Mouse (Mus musculus) C2C12 (cell line): ENCODE data around the gene Cdc27.

ENCODE experiments used
- CEBPB ChIP-seq: IDR thresholded peaks from one replicate; pipeline ENCODE4 v1.6.1; 2011; ENCODE audit warnings: low read depth, mild to moderate bottlenecking, control low read depth, moderate library complexity
- CTCF ChIP-seq: IDR thresholded peaks from one replicate; pipeline ENCODE4 v1.5.1; 2011; ENCODE audit not compliant: control insufficient read depth, insufficient read depth, insufficient read length
- FOSL1 ChIP-seq: IDR thresholded peaks from one replicate; pipeline ENCODE4 v1.8.0; 2011; ENCODE audit warnings: mild to moderate bottlenecking, low read length; ENCODE audit not compliant: poor library complexity, insufficient read depth, severe bottlenecking
- MAX ChIP-seq: IDR thresholded peaks from one replicate; pipeline ENCODE4 v1.6.1; 2011; ENCODE audit warnings: mild to moderate bottlenecking, control low read depth
- MYOD1 ChIP-seq: IDR thresholded peaks from one replicate; pipeline ENCODE4 v1.6.1; 2011; ENCODE audit warnings: low read depth; ENCODE audit not compliant: control insufficient read depth, insufficient read length
- MYOG ChIP-seq: IDR thresholded peaks from one replicate; pipeline ENCODE4 v1.6.1; 2011; ENCODE audit not compliant: control insufficient read depth, insufficient read length; ENCODE audit errors: extremely low read depth
- USF1 ChIP-seq: IDR thresholded peaks from one replicate; pipeline ENCODE4 v1.6.1; 2011; ENCODE audit warnings: low read depth, mild to moderate bottlenecking, control low read depth, moderate library complexity

- TF ChIP-seq USF1 (no peak), CTCF (no peak), MAX (no peak), MYOD1 (no peak), CEBPB (no peak), FOSL1 (no peak), MYOG (no peak)
These were observed 62.1 kb downstream of the Cdc27 start for GRCm38 (mm10) chr11:104488292-104488691.
